Mouse (Mus musculus): ENCODE measurements around the gene Snrpd3. TPM values are rescaled to one million over a fixed set of nuclear protein-coding genes. Genes with fewer than 3 reads are reported as not detected.
"Not testable (repeated sequence)": the region's sequence is repeated elsewhere in the genome, so short reads cannot be mapped to it uniquely, and the experiment has no call there.

Snrpd3 gene
- polyA plus RNA-seq, 3 experiments from 2014 or later = 134 to 236 (median 208) TPM

GRCm38 (mm10) chr10:75536123-75536522 lies 18.8 kb downstream of the Snrpd3 start:
- peak; percentile 47 for ATAC-seq

GRCm38 (mm10) chr10:75547901-75548300 lies 30.6 kb downstream of the Snrpd3 start:
- no peak for ATAC-seq

- no peak for ATAC-seq
Measured at GRCm38 (mm10) chr10:75548486-75548885, 31.1 kb downstream of the Snrpd3 start.

GRCm38 (mm10) chr10:75549886-75550285 lies 32.5 kb downstream of the Snrpd3 start:
- no peak for ATAC-seq

- no peak for ATAC-seq
Measured at GRCm38 (mm10) chr10:75551175-75551574, 33.8 kb downstream of the Snrpd3 start.

- no peak for ATAC-seq
Measured at GRCm38 (mm10) chr10:75552106-75552505, 34.8 kb downstream of the Snrpd3 start.

- no peak for ATAC-seq
Measured at GRCm38 (mm10) chr10:75552701-75553450, 35.5 kb downstream of the Snrpd3 start.

- ATAC-seq = no peak
Measured at GRCm38 (mm10) chr10:75554090-75554489, 36.7 kb downstream of the Snrpd3 start.

GRCm38 (mm10) chr10:75555557-75555956 lies 38.2 kb downstream of the Snrpd3 start:
- no peak for ATAC-seq

- ATAC-seq = no peak
Measured at GRCm38 (mm10) chr10:75556026-75556425, 38.7 kb downstream of the Snrpd3 start.

- ATAC-seq = no peak
Measured at GRCm38 (mm10) chr10:75558515-75558914, 41.2 kb downstream of the Snrpd3 start.

GRCm38 (mm10) chr10:75559041-75559675 lies 41.8 kb downstream of the Snrpd3 start:
- no peak for ATAC-seq

- ATAC-seq = peak; percentile 59
Measured at GRCm38 (mm10) chr10:75559676-75560548, 42.6 kb downstream of the Snrpd3 start, which contains the start of gene Lrrc75b. TSS of gene Lrrc75b (minus strand) at chr10:75560330.

GRCm38 (mm10) chr10:75560549-75560899 lies 43.2 kb downstream of the Snrpd3 start:
- no peak for ATAC-seq

GRCm38 (mm10) chr10:75561071-75561654 lies 43.8 kb downstream of the Snrpd3 start, which contains the start of gene Ggt1:
TSS of gene Ggt1 (plus strand) at chr10:75561604.
- no peak for ATAC-seq

- ATAC-seq = no peak
Measured at GRCm38 (mm10) chr10:75562596-75562995, 45.2 kb downstream of the Snrpd3 start.

GRCm38 (mm10) chr10:75564687-75565265 lies 47.4 kb downstream of the Snrpd3 start:
- no peak for ATAC-seq

- peak; percentile 99 for ATAC-seq
Measured at GRCm38 (mm10) chr10:75565436-75565835, 48.1 kb downstream of the Snrpd3 start.

GRCm38 (mm10) chr10:75565906-75566305 lies 48.6 kb downstream of the Snrpd3 start:
- ATAC-seq = no peak

GRCm38 (mm10) chr10:75566321-75566720 lies 49.0 kb downstream of the Snrpd3 start:
- ATAC-seq = no peak

GRCm38 (mm10) chr10:75566765-75567164 lies 49.4 kb downstream of the Snrpd3 start:
- not testable (repeated sequence) for ATAC-seq

- no peak for ATAC-seq
Measured at GRCm38 (mm10) chr10:75568029-75568428, 50.7 kb downstream of the Snrpd3 start.

Measured in inflammation-experienced regulatory T-cells, adult 6 months (primary cell).